Mouse (Mus musculus): ENCODE data around the gene Frmd4a. TPM values are rescaled to one million over a fixed set of nuclear protein-coding genes. Genes with fewer than 3 reads are reported as not detected.
"Not testable (repeated sequence)": the region's sequence is repeated elsewhere in the genome, so short reads cannot be mapped to it uniquely, and the experiment has no call there.

Gene Frmd4a
- total RNA-seq, 1 experiment from 2014 or later = 3.1 TPM

- ATAC-seq (ENCODE audit: extremely low read depth, insufficient number of reproducible peaks, low FRiP score, poor library complexity, severe bottlenecking) = no peak
Measured at GRCm38 (mm10) chr2:4603361-4603945, 585.9 kb downstream of the Frmd4a start.

- no peak for ATAC-seq (ENCODE audit: extremely low read depth, insufficient number of reproducible peaks, low FRiP score, poor library complexity, severe bottlenecking)
Measured at GRCm38 (mm10) chr2:4606559-4606958, 589.0 kb downstream of the Frmd4a start.

- ATAC-seq (ENCODE audit: extremely low read depth, insufficient number of reproducible peaks, low FRiP score, poor library complexity, severe bottlenecking) = no peak
Measured at GRCm38 (mm10) chr2:4608253-4608652, 590.7 kb downstream of the Frmd4a start.

- ATAC-seq (ENCODE audit: extremely low read depth, insufficient number of reproducible peaks, low FRiP score, poor library complexity, severe bottlenecking) = no peak
Measured at GRCm38 (mm10) chr2:4609433-4609832, 591.9 kb downstream of the Frmd4a start.

GRCm38 (mm10) chr2:4611295-4611694 lies 593.8 kb downstream of the Frmd4a start:
- no peak for ATAC-seq (ENCODE audit: extremely low read depth, insufficient number of reproducible peaks, low FRiP score, poor library complexity, severe bottlenecking)

- ATAC-seq (ENCODE audit: extremely low read depth, insufficient number of reproducible peaks, low FRiP score, poor library complexity, severe bottlenecking) = no peak
Measured at GRCm38 (mm10) chr2:4611704-4612103, 594.2 kb downstream of the Frmd4a start.

GRCm38 (mm10) chr2:4614276-4614929 lies 596.9 kb downstream of the Frmd4a start:
- ATAC-seq (ENCODE audit: extremely low read depth, insufficient number of reproducible peaks, low FRiP score, poor library complexity, severe bottlenecking) = not testable (repeated sequence)

GRCm38 (mm10) chr2:4615014-4615546 lies 597.6 kb downstream of the Frmd4a start:
- no peak for ATAC-seq (ENCODE audit: extremely low read depth, insufficient number of reproducible peaks, low FRiP score, poor library complexity, severe bottlenecking)

GRCm38 (mm10) chr2:4616995-4617394 lies 599.5 kb downstream of the Frmd4a start:
- no peak for ATAC-seq (ENCODE audit: extremely low read depth, insufficient number of reproducible peaks, low FRiP score, poor library complexity, severe bottlenecking)

- ATAC-seq (ENCODE audit: extremely low read depth, insufficient number of reproducible peaks, low FRiP score, poor library complexity, severe bottlenecking) = not testable (repeated sequence)
Measured at GRCm38 (mm10) chr2:4619126-4619525, 601.6 kb downstream of the Frmd4a start.

GRCm38 (mm10) chr2:4619893-4620593 lies 602.5 kb downstream of the Frmd4a start:
- ATAC-seq (ENCODE audit: extremely low read depth, insufficient number of reproducible peaks, low FRiP score, poor library complexity, severe bottlenecking) = no peak

GRCm38 (mm10) chr2:4620640-4621401 lies 603.3 kb downstream of the Frmd4a start:
- no peak for ATAC-seq (ENCODE audit: extremely low read depth, insufficient number of reproducible peaks, low FRiP score, poor library complexity, severe bottlenecking)

GRCm38 (mm10) chr2:4621471-4621985 lies 604.0 kb downstream of the Frmd4a start:
- no peak for ATAC-seq (ENCODE audit: extremely low read depth, insufficient number of reproducible peaks, low FRiP score, poor library complexity, severe bottlenecking)

- ATAC-seq (ENCODE audit: extremely low read depth, insufficient number of reproducible peaks, low FRiP score, poor library complexity, severe bottlenecking) = no peak
Measured at GRCm38 (mm10) chr2:4626911-4627310, 609.4 kb downstream of the Frmd4a start.

GRCm38 (mm10) chr2:4628920-4629319 lies 611.4 kb downstream of the Frmd4a start:
- ATAC-seq (ENCODE audit: extremely low read depth, insufficient number of reproducible peaks, low FRiP score, poor library complexity, severe bottlenecking) = no peak

GRCm38 (mm10) chr2:4629470-4629869 lies 612.0 kb downstream of the Frmd4a start:
- no peak for ATAC-seq (ENCODE audit: extremely low read depth, insufficient number of reproducible peaks, low FRiP score, poor library complexity, severe bottlenecking)

- ATAC-seq (ENCODE audit: extremely low read depth, insufficient number of reproducible peaks, low FRiP score, poor library complexity, severe bottlenecking) = no peak
Measured at GRCm38 (mm10) chr2:4630197-4630835, 612.8 kb downstream of the Frmd4a start.

GRCm38 (mm10) chr2:4635804-4636203 lies 618.3 kb downstream of the Frmd4a start:
- no peak for ATAC-seq (ENCODE audit: extremely low read depth, insufficient number of reproducible peaks, low FRiP score, poor library complexity, severe bottlenecking)

- ATAC-seq (ENCODE audit: extremely low read depth, insufficient number of reproducible peaks, low FRiP score, poor library complexity, severe bottlenecking) = no peak
Measured at GRCm38 (mm10) chr2:4636656-4637055, 619.1 kb downstream of the Frmd4a start.
